ENCODE assay signal across 16 mouse cellular contexts in the genomic region with DNA sequence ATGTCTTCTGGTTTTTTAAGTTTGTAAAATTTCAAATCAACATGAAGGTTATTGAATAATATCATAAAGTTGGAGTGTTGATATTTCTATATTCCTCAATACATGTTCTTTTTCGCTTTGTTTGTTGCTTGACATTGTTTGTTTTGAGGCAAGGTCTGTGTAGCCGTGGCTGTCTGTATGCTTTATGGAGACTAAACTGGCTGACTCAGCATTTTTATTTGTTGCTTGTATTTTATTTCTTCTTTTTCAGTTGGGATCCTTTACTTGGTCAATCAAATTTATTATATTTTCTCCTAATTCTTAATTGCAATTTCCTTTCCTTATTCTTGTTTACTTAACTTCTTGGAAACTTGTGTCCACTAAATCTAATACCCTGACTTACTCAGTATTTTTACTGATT.
"Had no signal": no experiment of that assay in that cellular context is flagged by ENCODE, and none has a peak within 500 bp of the region (broad histone marks: within the 10 kb centered on the region; RNA-seq: fewer than 3 reads in every experiment).

No protein-coding gene starts in this region.

- H3K4me2 ChIP-seq: neural tube, embryonic 12.5 days; neural tube, embryonic 13.5 days; neural tube, embryonic 15.5 days; stomach, embryonic 15.5 days had no signal

- H3K27ac ChIP-seq: neural tube, embryonic 12.5 days; neural tube, embryonic 13.5 days; neural tube, embryonic 15.5 days; stomach, embryonic 15.5 days; stomach, postnatal 0 days had no signal

- H3K9ac ChIP-seq: neural tube, embryonic 12.5 days; neural tube, embryonic 13.5 days; neural tube, embryonic 15.5 days; stomach, embryonic 15.5 days had no signal

- H3K9me3 ChIP-seq: neural tube, embryonic 12.5 days; neural tube, embryonic 13.5 days; neural tube, embryonic 15.5 days; stomach, embryonic 15.5 days had no signal

- H3K36me3 ChIP-seq: neural tube, embryonic 12.5 days; neural tube, embryonic 13.5 days; neural tube, embryonic 15.5 days; stomach, embryonic 15.5 days had no signal

- H3K27me3 ChIP-seq: neural tube, embryonic 12.5 days; neural tube, embryonic 13.5 days; neural tube, embryonic 15.5 days; stomach, embryonic 15.5 days had no signal

- H3K4me3 ChIP-seq: neural tube, embryonic 12.5 days; neural tube, embryonic 13.5 days; neural tube, embryonic 15.5 days; stomach, embryonic 15.5 days had no signal

- DNase-seq: retina, postnatal 1 day; right cerebral cortex, adult 18-20 months; right cerebral cortex, postnatal 14 days; right cerebral cortex, postnatal 25 days; right cerebral cortex, postnatal 4 days; spleen, adult 18-20 months; thymus, adult 2 months; thymus, postnatal 14 days; thymus, postnatal 25 days; thymus, postnatal 36 days; thymus, postnatal 4 days had no signal

- H3K4me1 ChIP-seq: neural tube, embryonic 12.5 days; neural tube, embryonic 13.5 days; neural tube, embryonic 15.5 days; stomach, embryonic 15.5 days had no signal
